Mouse (Mus musculus): Measurements from ENCODE around the gene P2ry13.

- no peak for TF ChIP-seq CTCF (IDR thresholded peaks at IDR 0.05; ENCODE audit: control insufficient read depth, insufficient read depth, insufficient read length)
- TF ChIP-seq USF1 (IDR thresholded peaks at IDR 0.05; ENCODE audit: low read depth), result no peak
These were observed 6.7 kb downstream of the P2ry13 start for GRCm38 (mm10) chr3:59203802-59204520.
